Mouse (Mus musculus): ENCODE measurements around the gene Pabpn1l.
"Not testable (repeated sequence)": the region's sequence is repeated elsewhere in the genome, so short reads cannot be mapped to it uniquely, and the experiment has no call there.

The Pabpn1l gene

GRCm38 (mm10) chr8:122575286-122575685 is 47.3 kb downstream of the Pabpn1l start:
- DNase-seq (ENCODE audit: low spot score): no peak

DNA sequence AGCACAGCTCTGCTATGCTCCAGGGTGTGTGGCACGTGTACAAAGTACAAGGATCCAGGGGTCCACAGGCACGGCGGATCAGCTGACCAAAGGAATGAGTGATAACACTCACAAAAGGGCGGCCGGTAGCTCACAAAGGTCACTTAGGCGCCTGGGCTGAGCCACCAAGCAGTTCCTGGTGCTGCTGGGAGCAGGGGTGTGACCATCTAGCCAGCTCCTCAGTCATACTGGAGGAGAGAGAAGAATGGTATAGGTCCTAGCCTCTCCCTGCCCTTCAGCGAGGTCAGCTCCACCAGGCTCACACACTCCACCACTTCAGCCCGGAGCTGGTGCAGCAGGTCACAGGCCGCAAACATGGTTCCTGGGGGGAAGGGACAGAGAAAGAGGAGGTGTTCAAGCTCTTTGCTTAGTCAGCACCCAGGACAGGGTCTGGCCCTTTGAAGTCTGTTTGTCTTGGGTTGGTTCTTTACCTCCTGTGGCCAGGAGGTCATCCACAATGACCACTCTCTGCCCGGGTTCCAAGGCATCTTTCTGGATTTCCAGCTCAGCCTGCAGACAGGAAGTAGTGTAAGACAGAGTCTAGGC is 47.8 kb downstream of the Pabpn1l start:
- DNase-seq (ENCODE audit: low spot score): no peak

GRCm38 (mm10) chr8:122574264-122574663 is 48.3 kb downstream of the Pabpn1l start:
- DNase-seq (ENCODE audit: low spot score): no peak

DNA sequence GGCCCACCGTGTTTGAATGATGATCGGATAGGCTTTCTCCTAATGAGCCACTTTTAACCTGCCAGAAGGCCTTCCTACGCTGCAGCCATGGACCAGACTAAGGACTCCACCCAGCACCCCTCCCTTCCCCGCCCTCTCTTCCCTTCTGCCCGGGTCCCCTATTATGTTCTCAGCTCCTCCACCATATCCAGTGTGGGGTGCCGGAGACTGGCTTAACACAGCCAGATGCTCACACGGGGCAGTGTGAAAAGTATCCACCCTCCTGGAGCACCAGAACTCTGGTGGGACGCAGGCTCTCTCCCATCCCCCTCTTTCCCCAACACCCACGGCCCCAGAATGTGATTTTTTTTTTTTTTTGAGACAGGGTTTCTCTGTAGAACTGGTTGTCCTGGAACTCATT is 49.0 kb downstream of the Pabpn1l start:
- DNase-seq (ENCODE audit: low spot score): no peak

GRCm38 (mm10) chr8:122573176-122573575 is 49.4 kb downstream of the Pabpn1l start:
- DNase-seq (ENCODE audit: low spot score): not testable (repeated sequence)

DNA sequence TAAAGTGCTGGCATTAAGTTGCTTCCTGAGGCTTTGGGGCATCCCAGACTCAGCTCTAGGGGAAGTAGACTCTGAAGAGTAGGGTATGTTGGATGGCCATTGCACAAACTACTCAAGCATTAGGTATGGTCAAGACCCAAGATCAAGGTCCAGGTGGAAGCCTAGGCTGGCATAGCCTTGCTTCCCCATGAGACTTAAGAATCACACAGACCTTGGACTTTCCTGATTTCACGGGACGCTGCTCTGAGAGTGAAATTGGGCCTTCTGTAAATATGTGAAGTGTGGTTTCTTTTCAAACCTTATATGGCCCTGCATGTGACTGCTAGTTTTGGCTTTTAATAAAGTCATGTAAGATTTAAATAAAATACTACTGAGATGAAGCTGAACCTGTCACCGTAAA is 49.8 kb downstream of the Pabpn1l start:
- DNase-seq (ENCODE audit: low spot score): no peak

GRCm38 (mm10) chr8:122571750-122572267 is 50.7 kb downstream of the Pabpn1l start:
- DNase-seq (ENCODE audit: low spot score): no peak

DNA sequence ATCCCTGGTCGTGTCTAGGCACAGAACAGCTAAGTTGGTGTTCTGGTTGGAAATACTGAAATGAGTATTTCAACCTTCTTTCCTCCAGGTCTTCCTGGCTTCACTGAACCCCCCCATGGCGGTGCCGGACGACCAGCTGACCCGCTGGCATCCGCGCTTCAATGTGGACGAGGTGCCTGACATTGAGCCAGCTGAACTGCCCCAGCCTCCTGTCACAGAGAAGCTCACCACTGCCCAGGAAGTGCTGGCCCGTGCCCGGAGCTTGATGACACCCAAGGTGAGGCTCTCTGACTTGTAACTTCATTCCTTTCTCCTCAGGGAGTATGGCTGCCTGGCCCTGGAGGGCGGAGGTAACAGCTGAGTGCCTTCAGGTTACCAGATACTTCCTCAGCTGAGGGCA is 51.4 kb downstream of the Pabpn1l start:
- DNase-seq (ENCODE audit: low spot score): no peak

- no peak for DNase-seq (ENCODE audit: low spot score)
These were observed 52.5 kb downstream of the Pabpn1l start for GRCm38 (mm10) chr8:122569996-122570395.
